Mouse (Mus musculus) CD8-positive naive resting alpha-beta T cell, adult 2 months (primary cell): ENCODE results near the gene Ing5.
"Not testable (repeated sequence)": the region's sequence is repeated elsewhere in the genome, so short reads cannot be mapped to it uniquely, and the experiment has no call there.

ENCODE experiments used
- DNase-seq, 2 experiments: peaks; one replicate each; pipeline ENCODE4 v3.0.0; 2022; ENCODE audit warnings: low read depth in 2 of 2, low spot score in 2 of 2

The Ing5 gene

DNA sequence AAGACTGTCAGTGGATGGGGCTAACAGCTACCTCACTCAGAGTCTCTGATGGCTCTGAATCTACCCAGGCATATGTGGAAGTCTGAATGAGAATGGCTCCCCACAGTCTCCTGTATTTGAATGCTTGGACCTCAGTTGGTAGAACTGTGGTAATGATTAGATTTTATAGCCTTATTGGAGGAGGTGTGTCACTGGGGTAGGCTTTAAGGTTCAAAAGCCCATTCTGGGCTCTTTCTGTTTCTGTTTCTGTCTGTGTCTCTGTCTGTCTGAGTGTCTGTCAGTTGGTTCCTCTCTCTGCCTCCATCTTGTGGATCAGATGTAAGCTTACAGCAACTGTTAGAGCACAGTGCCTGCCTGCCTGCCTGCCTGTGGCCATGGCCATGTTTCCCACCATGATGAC is 55.9 kb downstream of the Ing5 start:
- DNase-seq = no peak

DNA sequence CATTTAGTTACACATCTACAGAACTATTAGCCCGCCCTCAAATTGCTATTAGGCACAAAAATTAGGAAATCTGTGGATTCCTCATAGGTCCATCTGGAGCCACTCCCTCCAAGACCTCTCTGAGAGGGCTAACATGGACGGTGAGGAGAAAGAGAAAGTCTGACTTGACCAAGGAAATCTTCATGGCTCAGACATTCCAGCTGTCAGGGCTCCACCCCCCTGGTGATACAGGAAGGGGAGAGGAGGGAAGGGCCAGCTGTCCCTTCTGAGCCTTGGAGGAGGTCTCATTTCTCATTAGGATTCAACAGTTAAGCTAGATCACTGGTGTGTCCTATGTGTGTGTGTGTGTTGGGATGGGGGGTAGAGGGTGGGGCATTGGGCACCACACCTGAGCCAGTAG is 57.3 kb downstream of the Ing5 start, which contains the start of gene Gal3st2:
Gene Gal3st2 (plus strand): TSS at position 259 of the 400 bp plus-strand sequence.
- DNase-seq = not testable (repeated sequence)
